Mouse (Mus musculus): ENCODE data around the gene Sh2b3. TPM values are rescaled to one million over a fixed set of nuclear protein-coding genes. Genes with fewer than 3 reads are reported as not detected.

The Sh2b3 gene
- total and polyA plus RNA-seq, 3 experiments: 22.8 to 38.3 (median 35.4) TPM

- H3K27me3 ChIP-seq (replicated peaks): no peaks in the 10 kb centered on the region
- no peak overlapping the region for H3K27ac ChIP-seq (ENCODE audit: insufficient read depth, low read depth)
- no peak overlapping the region for H3K4me2 ChIP-seq (ENCODE audit: insufficient read depth, low read depth, poor library complexity, severe bottlenecking)
- DNase-seq (ENCODE audit: extremely low read depth): no peak
- TF ChIP-seq ELF1 (IDR thresholded peaks at IDR 0.05; ENCODE audit: low read depth, low read length) (no peak), TBP (conservative IDR thresholded peaks at IDR 0.05; ENCODE audit: low read depth, low read length) (no peak), RCOR1 (conservative IDR thresholded peaks at IDR 0.05; ENCODE audit: low read depth, low read length) (no peak), EP300 (IDR thresholded peaks at IDR 0.05; ENCODE audit: low read length) (no peak), NELFE (IDR thresholded peaks at IDR 0.05; ENCODE audit: low read depth, low read length) (no peak), BHLHE40 (IDR thresholded peaks at IDR 0.05; ENCODE audit: low read depth, low read length) (no peak), UBTF (IDR thresholded peaks at IDR 0.05; ENCODE audit: low read depth, low read length) (no peak), MXI1 (IDR thresholded peaks at IDR 0.05; ENCODE audit: low read depth, low read length) (no peak), MAZ (IDR thresholded peaks at IDR 0.05; ENCODE audit: low read depth, low read length) (no peak)
- no peaks in the 10 kb centered on the region for H3K79me2 ChIP-seq (replicated peaks; ENCODE audit: control insufficient read depth, extremely low read depth, insufficient read depth, poor library complexity, severe bottlenecking)
- no peak overlapping the region for H3K4me3 ChIP-seq (replicated peaks in 1 of 3; ENCODE audit: low read depth in 2 of 3, low read length in 2 of 3, poor library complexity in 1 of 3)
- dilution Hi-C loops (cut with MboI; ENCODE audit: extremely low pct_ligation_motif_present, extremely low pct_unique_long_range_greater_than_20kb, low sequenced_read_pairs): no loop called here
- H3K9me3 ChIP-seq (replicated peaks; ENCODE audit: low read length): no peaks in the 10 kb centered on the region
- in situ Hi-C loops (cut with MboI; ENCODE audit: low pct_ligation_motif_present, low pct_unique_long_range_greater_than_20kb, low sequenced_read_pairs): no loop called here
- H3K4me1 ChIP-seq (ENCODE audit: control insufficient read depth in 1 of 2, insufficient read depth in 2 of 2): peaks cover 3 to 14% of the 10 kb centered on the region in 2 experiments; a peak in 3 of 4 replicates
- H3K9ac ChIP-seq (ENCODE audit: insufficient read depth, low read depth): no peak overlapping the region
- H3K36me3 ChIP-seq (replicated peaks in 1 of 2; ENCODE audit: control insufficient read depth in 1 of 2, insufficient read depth in 1 of 2, low read length in 1 of 2): peaks cover 36 to 78% of the 10 kb centered on the region in 2 experiments
Measured at GRCm38 (mm10) chr5:121807186-121807585, 30.3 kb downstream of the Sh2b3 start.

GRCm38 (mm10) chr5:121798447-121798846 is 39.0 kb downstream of the Sh2b3 start:
- H3K4me2 ChIP-seq (ENCODE audit: insufficient read depth, low read depth, poor library complexity, severe bottlenecking): no peak overlapping the region
- no peaks in the 10 kb centered on the region for H3K27me3 ChIP-seq (replicated peaks)
- TF ChIP-seq NRF1 (IDR thresholded peaks at IDR 0.05; ENCODE audit: low read depth, low read length) (no peak), SMC3 (IDR thresholded peaks at IDR 0.05; ENCODE audit: low read depth, low read length) (no peak), TCF12 (IDR thresholded peaks at IDR 0.05; ENCODE audit: low read depth, low read length) (no peak), E2F4 (IDR thresholded peaks at IDR 0.05; ENCODE audit: insufficient replicate concordance, low read depth, low read length) (no peak), USF1 (IDR thresholded peaks at IDR 0.05; ENCODE audit: low read depth, low read length) (no peak), ZMIZ1 (IDR thresholded peaks at IDR 0.05; ENCODE audit: low read depth, low read length) (no peak), POLR2AphosphoS2 (IDR thresholded peaks at IDR 0.05; ENCODE audit: low read depth, low read length) (no peak), USF2 (conservative IDR thresholded peaks at IDR 0.05; ENCODE audit: low read depth, low read length) (no peak), CHD1 (IDR thresholded peaks at IDR 0.05; ENCODE audit: low read depth, low read length) (no peak), PAX5 (IDR thresholded peaks at IDR 0.05; ENCODE audit: low read length) (no peak), CHD2 (IDR thresholded peaks at IDR 0.05; ENCODE audit: low read length) (no peak), IRF4 (IDR thresholded peaks at IDR 0.05; ENCODE audit: low read depth, low read length) (no peak), POLR2A (IDR thresholded peaks at IDR 0.05; ENCODE audit: low read depth, low read length) (no peak), RCOR1 (conservative IDR thresholded peaks at IDR 0.05; ENCODE audit: low read depth, low read length) (no peak), RAD21 (IDR thresholded peaks at IDR 0.05; ENCODE audit: low read depth, low read length) (no peak), ZNF384 (IDR thresholded peaks at IDR 0.05; ENCODE audit: low read depth, low read length) (no peak), EP300 (IDR thresholded peaks at IDR 0.05; ENCODE audit: low read length) (no peak), BHLHE40 (IDR thresholded peaks at IDR 0.05; ENCODE audit: low read depth, low read length) (no peak), MYC (IDR thresholded peaks at IDR 0.05; ENCODE audit: low read depth, low read length) (no peak), HCFC1 (IDR thresholded peaks at IDR 0.05; ENCODE audit: low read depth, low read length) (no peak)
- H3K36me3 ChIP-seq (replicated peaks in 1 of 2; ENCODE audit: control insufficient read depth in 1 of 2, insufficient read depth in 1 of 2, low read length in 1 of 2): peaks cover 42 to 88% of the 10 kb centered on the region in 2 experiments
- DNase-seq (ENCODE audit: extremely low read depth): no peak
- dilution Hi-C loops (cut with MboI; ENCODE audit: extremely low pct_ligation_motif_present, extremely low pct_unique_long_range_greater_than_20kb, low sequenced_read_pairs): no loop called here
- H3K9me3 ChIP-seq (replicated peaks; ENCODE audit: low read length): no peaks in the 10 kb centered on the region
- no peak overlapping the region for H3K9ac ChIP-seq (ENCODE audit: insufficient read depth, low read depth)
- in situ Hi-C loops (cut with MboI; ENCODE audit: low pct_ligation_motif_present, low pct_unique_long_range_greater_than_20kb, low sequenced_read_pairs): no loop called here
- H3K27ac ChIP-seq (ENCODE audit: insufficient read depth, low read depth): no peak overlapping the region
- no peaks in the 10 kb centered on the region for H3K4me1 ChIP-seq (ENCODE audit: control insufficient read depth in 1 of 2, insufficient read depth in 2 of 2)
- H3K4me3 ChIP-seq (replicated peaks in 1 of 3; ENCODE audit: low read depth in 2 of 3, low read length in 2 of 3, poor library complexity in 1 of 3): no peak overlapping the region
- no peaks in the 10 kb centered on the region for H3K79me2 ChIP-seq (replicated peaks; ENCODE audit: control insufficient read depth, extremely low read depth, insufficient read depth, poor library complexity, severe bottlenecking)
